Mouse (Mus musculus): ENCODE measurements at regions not wholly inside any gene's neighbourhood (a gene's known extent, or its start where the extent isn't known, plus 50 kb on each side); places are given as distances from the start of the nearest gene placed in this dataset.

DNA sequence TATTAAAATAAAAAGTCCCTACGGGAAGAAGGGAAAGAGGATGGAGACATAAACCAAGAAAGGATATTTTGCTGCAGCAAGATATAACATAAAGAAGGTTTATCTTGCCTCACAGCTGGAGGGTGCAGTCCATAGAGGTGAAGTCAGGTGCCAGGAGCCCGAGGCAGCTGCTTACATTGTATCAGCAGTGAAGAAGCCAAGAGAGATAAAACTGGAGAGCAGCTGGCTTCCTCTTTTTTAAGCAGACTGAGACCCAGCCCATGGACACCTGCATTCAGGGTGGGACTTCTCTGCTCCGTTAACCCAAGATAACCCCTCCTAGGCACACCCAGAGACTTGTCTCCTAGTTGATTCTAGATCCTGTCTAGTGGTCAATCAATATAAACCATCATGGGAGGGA, 147.6 kb downstream of the Ttc8 start:
- no peaks in the 10 kb centered on the region for H3K36me3 ChIP-seq
- no peaks in the 10 kb centered on the region for H3K27me3 ChIP-seq
- no peak overlapping the region for H3K4me3 ChIP-seq
- H3K4me1 ChIP-seq: no peaks in the 10 kb centered on the region
- H3K27ac ChIP-seq: no peak overlapping the region
- no peaks in the 10 kb centered on the region for H3K9me3 ChIP-seq
- 52% methylated on average over 3 of the region's 3 CpGs for WGBS
- no peak overlapping the region for H3K9ac ChIP-seq
- no peak overlapping the region for H3K4me2 ChIP-seq
- ATAC-seq (ENCODE audit: borderline replicate concordance, extremely low read depth, low FRiP score, low TSS enrichment): no peak

DNA sequence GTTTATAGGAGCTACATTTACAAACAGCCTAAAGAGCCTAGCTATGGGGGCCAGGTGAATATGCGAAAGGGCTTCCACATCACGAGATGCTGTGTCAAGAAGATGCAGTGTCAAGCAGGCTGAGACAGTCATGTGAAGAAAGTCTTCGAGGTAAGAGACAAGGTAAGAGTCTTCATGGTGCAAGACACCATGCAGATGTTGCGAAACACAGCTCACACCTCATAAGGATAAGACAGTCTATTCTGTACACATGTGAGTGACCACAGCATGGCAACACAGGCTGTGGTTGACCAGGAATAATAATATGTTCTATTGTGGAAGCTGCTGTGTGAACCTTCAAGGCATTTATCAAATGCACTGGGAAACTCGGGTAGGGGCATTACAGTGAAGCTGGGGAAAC, 153.4 kb downstream of the Ttc8 start:
- H3K4me2 ChIP-seq: no peak overlapping the region
- H3K36me3 ChIP-seq: no peaks in the 10 kb centered on the region
- H3K9me3 ChIP-seq: no peaks in the 10 kb centered on the region
- no peak for ATAC-seq (ENCODE audit: borderline replicate concordance, extremely low read depth, low FRiP score, low TSS enrichment)
- no peaks in the 10 kb centered on the region for H3K4me1 ChIP-seq
- no peak overlapping the region for H3K27ac ChIP-seq
- H3K9ac ChIP-seq: no peak overlapping the region
- H3K4me3 ChIP-seq: no peak overlapping the region
- no peaks in the 10 kb centered on the region for H3K27me3 ChIP-seq
- WGBS: 78% methylated on average over 5 of the region's 5 CpGs

DNA sequence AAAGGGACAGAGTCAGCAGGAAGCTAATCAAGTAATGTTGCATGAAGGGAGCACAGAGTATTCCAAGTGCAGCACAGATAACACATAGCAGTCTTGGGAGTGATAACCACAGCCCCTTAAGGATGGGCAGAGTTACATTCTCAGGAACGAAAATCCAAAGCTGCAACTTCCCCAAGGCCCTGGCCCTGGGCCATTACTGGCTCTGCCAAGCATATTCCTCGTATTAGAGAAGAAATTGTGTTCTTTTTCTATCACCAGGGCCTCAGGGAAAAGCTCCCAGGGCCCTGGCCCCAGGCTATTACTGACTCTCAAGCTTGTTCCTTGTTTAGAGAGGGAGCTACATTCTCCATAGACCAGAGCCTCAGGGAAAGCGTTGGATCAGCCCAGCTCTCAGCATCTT, 157.0 kb downstream of the Ttc8 start:
- no peak overlapping the region for H3K9ac ChIP-seq
- no peak overlapping the region for H3K4me2 ChIP-seq
- WGBS: 30% methylated on average over 3 of the region's 3 CpGs
- no peaks in the 10 kb centered on the region for H3K36me3 ChIP-seq
- ATAC-seq (ENCODE audit: borderline replicate concordance, extremely low read depth, low FRiP score, low TSS enrichment): no peak
- no peaks in the 10 kb centered on the region for H3K27me3 ChIP-seq
- H3K9me3 ChIP-seq: no peaks in the 10 kb centered on the region
- no peaks in the 10 kb centered on the region for H3K4me1 ChIP-seq
- H3K27ac ChIP-seq: no peak overlapping the region
- H3K4me3 ChIP-seq: no peak overlapping the region

DNA sequence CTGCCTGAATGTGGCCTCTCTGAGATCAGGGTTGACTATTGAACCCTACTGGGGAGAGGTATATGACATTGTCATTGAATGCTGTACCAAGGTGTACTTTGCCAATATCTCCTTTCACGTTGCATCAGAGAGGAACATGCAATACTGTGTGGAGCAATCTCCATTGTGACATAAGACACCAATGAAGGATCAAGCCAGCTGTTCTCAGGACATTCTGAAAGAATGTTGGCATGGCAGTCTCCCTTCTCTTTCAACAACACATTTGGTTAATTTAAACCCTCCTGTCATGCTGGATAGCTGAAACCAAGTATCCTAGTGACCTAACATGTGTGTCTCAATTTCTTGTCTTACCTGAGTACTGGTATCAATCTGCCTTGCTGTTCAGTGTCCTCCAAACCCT, 159.5 kb downstream of the Ttc8 start:
- H3K9ac ChIP-seq: no peak overlapping the region
- H3K27ac ChIP-seq: no peak overlapping the region
- no peaks in the 10 kb centered on the region for H3K9me3 ChIP-seq
- H3K4me1 ChIP-seq: no peaks in the 10 kb centered on the region
- WGBS: 68% methylated on average over 1 of the region's 1 CpGs
- peaks cover 13% of the 10 kb centered on the region for H3K27me3 ChIP-seq
- H3K4me2 ChIP-seq: no peak overlapping the region
- ATAC-seq (ENCODE audit: borderline replicate concordance, extremely low read depth, low FRiP score, low TSS enrichment): no peak
- H3K4me3 ChIP-seq: no peak overlapping the region
- no peaks in the 10 kb centered on the region for H3K36me3 ChIP-seq

DNA sequence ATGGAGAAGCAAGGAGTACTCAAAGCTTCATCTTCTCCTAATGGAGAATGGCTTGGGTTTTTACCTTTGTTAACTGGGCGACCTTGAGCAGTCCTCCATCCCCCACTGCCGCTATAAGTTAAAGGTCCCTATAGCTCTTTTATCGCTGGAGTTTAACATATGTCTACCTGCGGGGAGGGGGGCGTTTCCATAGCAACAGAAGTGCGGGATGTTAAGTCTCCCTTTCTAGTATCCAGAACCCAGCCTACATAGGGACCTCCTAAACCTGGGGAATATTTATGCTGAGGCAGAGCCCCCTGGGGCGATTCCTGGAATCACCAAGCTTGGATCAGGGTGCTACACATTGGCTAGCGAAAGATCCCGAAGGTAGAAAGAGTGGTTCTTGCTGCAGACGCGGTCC, 163.2 kb downstream of the Ttc8 start:
- H3K9me3 ChIP-seq: no peaks in the 10 kb centered on the region
- H3K4me1 ChIP-seq: no peaks in the 10 kb centered on the region
- H3K36me3 ChIP-seq: no peaks in the 10 kb centered on the region
- 0 out of 2 replicates have a peak, but pooled peaks have one; percentile 4 for ATAC-seq (ENCODE audit: borderline replicate concordance, extremely low read depth, low FRiP score, low TSS enrichment)
- H3K27me3 ChIP-seq: peaks cover 13% of the 10 kb centered on the region
- H3K27ac ChIP-seq: no peak overlapping the region
- 45% methylated on average over 11 of the region's 11 CpGs for WGBS
- H3K4me3 ChIP-seq: no peak overlapping the region
- no peak overlapping the region for H3K9ac ChIP-seq
- H3K4me2 ChIP-seq: no peak overlapping the region

DNA sequence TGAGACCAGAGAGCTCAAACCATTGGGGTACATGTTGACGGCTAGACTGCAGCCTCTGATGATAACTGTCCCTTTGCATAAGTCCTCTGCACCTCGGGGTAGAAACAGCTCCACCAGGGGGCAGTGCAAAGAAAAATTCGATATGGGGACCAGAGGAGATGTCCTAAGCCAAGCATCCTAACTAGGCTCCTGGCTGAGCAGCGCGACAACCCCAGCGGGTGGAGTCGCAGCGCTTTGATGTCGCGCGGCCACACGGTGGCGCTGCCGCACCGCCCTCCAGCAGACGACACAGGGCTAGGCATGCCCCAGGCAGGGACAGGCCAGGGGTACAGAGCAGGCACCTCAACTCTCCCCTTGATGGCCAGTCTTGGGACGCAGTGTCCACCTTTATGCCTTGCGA, 163.8 kb downstream of the Ttc8 start:
- H3K4me3 ChIP-seq: no peak overlapping the region
- H3K27me3 ChIP-seq: peaks cover 13% of the 10 kb centered on the region
- no peak overlapping the region for H3K9ac ChIP-seq
- H3K4me1 ChIP-seq: no peaks in the 10 kb centered on the region
- H3K36me3 ChIP-seq: no peaks in the 10 kb centered on the region
- peak; percentile 88 for ATAC-seq (ENCODE audit: borderline replicate concordance, extremely low read depth, low FRiP score, low TSS enrichment)
- H3K4me2 ChIP-seq: no peak overlapping the region
- H3K27ac ChIP-seq: no peak overlapping the region
- 5% methylated on average over 18 of the region's 18 CpGs for WGBS
- no peaks in the 10 kb centered on the region for H3K9me3 ChIP-seq

DNA sequence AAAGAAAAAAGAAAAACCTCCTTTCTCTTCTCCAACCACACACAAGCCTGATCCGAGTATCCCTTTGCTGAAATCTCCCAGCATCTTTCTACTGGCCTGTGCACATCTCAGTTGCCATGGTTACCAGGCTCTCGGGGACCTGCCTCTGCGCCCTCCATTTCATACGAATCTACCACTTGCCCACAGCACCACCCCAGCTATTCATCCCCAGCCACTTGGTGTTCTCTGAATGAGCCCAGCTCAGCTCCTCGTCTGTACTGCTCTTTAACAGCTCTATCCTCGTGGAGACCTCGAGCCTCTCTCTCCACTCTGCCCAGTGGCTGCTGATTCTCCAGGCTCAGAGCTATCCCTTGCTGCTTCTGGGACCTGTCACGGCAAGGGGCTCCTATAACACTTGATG, 166.9 kb downstream of the Ttc8 start:
- H3K9me3 ChIP-seq: no peaks in the 10 kb centered on the region
- H3K9ac ChIP-seq: no peak overlapping the region
- no peaks in the 10 kb centered on the region for H3K36me3 ChIP-seq
- H3K4me3 ChIP-seq: no peak overlapping the region
- H3K4me1 ChIP-seq: no peaks in the 10 kb centered on the region
- WGBS: 41% methylated on average over 8 of the region's 8 CpGs
- H3K4me2 ChIP-seq: no peak overlapping the region
- peaks cover 13% of the 10 kb centered on the region for H3K27me3 ChIP-seq
- ATAC-seq (ENCODE audit: borderline replicate concordance, extremely low read depth, low FRiP score, low TSS enrichment): no peak
- no peak overlapping the region for H3K27ac ChIP-seq

DNA sequence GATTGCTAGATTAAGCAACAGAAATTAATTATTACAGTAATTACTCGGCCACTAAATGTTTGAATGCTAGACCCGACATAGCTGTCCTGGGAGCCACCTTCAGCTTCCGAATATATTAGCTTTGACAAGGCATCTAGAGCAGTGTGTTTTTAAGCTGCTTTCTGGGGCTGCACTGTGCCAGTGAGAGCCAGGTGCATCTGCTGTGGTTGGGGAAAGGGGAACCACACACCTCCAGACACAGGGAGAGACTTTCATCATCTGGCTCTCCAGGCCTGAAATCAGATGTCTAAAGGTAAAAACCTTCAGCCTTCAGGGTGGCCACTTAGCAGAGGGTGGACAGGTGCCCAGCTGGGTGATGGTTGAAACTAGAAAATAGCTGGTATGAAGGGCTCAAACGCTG, 171.4 kb downstream of the Ttc8 start:
- Histone ChIP-seq H3K9ac (no peak overlapping the region), H3K27me3 (no peaks in the 10 kb centered on the region), H3K4me1 (no peaks in the 10 kb centered on the region), H3K4me2 (no peak overlapping the region), H3K4me3 (no peak overlapping the region), H3K9me3 (no peaks in the 10 kb centered on the region), H3K27ac (no peak overlapping the region), H3K36me3 (no peaks in the 10 kb centered on the region)
- WGBS: 71% methylated on average over 4 of the region's 4 CpGs
- ATAC-seq (ENCODE audit: borderline replicate concordance, extremely low read depth, low FRiP score, low TSS enrichment): no peak

DNA sequence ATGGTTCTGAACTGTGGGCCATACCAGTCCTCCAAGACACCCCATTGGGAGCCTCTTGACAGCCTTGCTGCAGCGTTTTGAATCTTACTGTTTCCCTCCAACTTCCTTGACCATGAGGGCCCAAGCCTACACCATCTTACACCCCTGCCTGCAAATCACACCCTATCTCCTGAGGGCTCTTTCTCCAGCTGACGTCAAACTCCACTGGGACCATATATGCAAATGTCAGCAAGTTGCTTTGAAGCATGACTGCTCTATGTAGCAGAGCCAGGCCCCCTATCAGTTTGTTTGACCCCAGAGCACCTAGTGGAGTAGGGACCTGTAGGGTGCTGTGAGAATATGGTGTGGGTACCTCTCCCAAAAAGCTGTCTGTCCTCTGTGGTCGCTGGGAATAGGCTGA, 172.8 kb downstream of the Ttc8 start:
- no peak overlapping the region for H3K9ac ChIP-seq
- no peaks in the 10 kb centered on the region for H3K27me3 ChIP-seq
- WGBS: 56% methylated on average over 3 of the region's 3 CpGs
- H3K4me2 ChIP-seq: no peak overlapping the region
- H3K9me3 ChIP-seq: no peaks in the 10 kb centered on the region
- H3K4me1 ChIP-seq: no peaks in the 10 kb centered on the region
- H3K36me3 ChIP-seq: no peaks in the 10 kb centered on the region
- no peak overlapping the region for H3K4me3 ChIP-seq
- H3K27ac ChIP-seq: no peak overlapping the region
- no peak for ATAC-seq (ENCODE audit: borderline replicate concordance, extremely low read depth, low FRiP score, low TSS enrichment)

DNA sequence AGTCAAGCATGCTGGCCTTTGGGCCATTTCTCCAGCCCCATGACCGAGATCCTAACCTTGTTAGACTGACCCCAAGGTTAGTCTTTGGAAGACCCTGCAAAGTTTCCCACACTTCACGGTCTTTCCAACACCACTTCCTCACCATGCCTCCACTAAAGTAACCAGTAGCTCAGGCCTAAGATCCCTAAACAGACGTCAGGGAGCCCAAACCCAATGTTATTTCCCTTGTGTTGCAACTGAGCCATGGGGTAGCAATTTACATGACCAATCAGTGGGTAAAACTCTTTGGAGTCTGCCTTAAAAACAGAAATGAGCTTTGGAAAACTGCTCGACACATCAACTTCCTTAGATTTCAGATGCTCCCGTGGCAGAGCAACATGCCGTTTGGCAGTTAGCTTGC, 173.6 kb downstream of the Ttc8 start:
- Histone ChIP-seq H3K9me3 (no peaks in the 10 kb centered on the region), H3K36me3 (no peaks in the 10 kb centered on the region), H3K9ac (no peak overlapping the region), H3K27ac (no peak overlapping the region), H3K4me2 (no peak overlapping the region), H3K27me3 (no peaks in the 10 kb centered on the region), H3K4me3 (no peak overlapping the region), H3K4me1 (no peaks in the 10 kb centered on the region)
- no peak for ATAC-seq (ENCODE audit: borderline replicate concordance, extremely low read depth, low FRiP score, low TSS enrichment)
- 77% methylated on average over 6 of the region's 6 CpGs for WGBS

DNA sequence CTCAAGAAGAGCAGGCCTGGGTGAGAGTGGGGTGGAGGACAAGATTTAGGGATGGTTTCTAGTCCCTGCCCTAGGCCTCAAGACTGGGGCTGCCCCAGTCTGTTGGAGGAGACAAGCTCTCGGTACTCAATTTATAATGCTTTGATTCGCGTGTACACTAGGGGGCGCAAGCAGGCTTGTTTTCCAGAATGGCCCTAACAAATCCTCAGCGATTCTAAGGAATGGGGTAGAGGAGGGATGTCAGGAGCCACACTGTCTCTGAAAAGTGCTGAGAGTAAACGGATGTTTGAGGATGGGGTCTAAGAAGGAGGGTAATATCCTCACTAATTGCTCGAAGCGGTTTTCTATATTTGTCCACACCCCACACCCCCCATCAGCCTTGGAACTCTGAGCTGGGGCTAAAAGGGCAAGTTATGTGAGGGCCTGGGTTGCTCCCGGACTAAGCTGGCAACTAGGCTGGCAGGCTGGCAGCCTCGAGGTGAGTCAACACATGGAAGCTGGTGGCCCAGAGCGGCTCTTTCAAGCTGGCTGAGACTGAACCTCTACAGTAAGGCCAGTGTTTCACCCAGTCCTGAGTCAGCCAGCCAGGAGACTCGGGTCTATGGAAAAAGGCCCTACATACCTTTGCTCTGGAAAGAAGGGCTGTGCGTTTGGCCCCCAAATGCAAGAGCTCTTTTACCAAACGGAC, 176.7 kb downstream of the Ttc8 start:
- Histone ChIP-seq H3K9me3 (no peaks in the 10 kb centered on the region), H3K27me3 (no peaks in the 10 kb centered on the region), H3K9ac (no peak overlapping the region), H3K4me2 (no peak overlapping the region), H3K27ac (peak overlapping the region; percentile 58), H3K4me1 (no peaks in the 10 kb centered on the region), H3K36me3 (no peaks in the 10 kb centered on the region), H3K4me3 (no peak overlapping the region)
- WGBS: 26% methylated on average over 14 of the region's 14 CpGs
- ATAC-seq (ENCODE audit: borderline replicate concordance, extremely low read depth, low FRiP score, low TSS enrichment): peak; percentile 62; the same call in 1 of the 2 replicates

DNA sequence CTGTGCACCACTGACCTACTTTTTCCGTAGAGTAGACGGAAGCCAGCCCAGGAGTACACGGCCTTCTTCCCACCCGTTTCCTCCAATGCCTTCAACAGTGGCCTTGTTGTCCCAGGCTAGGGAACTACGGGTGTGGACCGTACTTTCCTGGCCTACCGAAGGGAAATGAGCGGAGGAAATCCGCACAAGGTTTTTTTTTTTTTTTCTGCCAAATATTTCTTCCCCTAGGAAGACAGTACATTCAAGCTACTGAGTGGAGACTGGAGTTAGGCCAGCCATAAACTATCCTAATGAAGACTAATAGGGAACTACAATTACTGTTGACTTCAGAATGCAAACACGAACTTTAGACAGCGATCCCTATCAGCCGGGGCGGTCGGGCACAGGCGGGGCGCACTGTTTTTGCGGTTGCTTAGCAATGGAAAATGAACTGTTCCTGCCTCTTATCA, 177.3 kb downstream of the Ttc8 start:
- no peak overlapping the region for H3K4me3 ChIP-seq
- ATAC-seq (ENCODE audit: borderline replicate concordance, extremely low read depth, low FRiP score, low TSS enrichment): peak; percentile 57; the same call in 1 of the 2 replicates
- no peaks in the 10 kb centered on the region for H3K4me1 ChIP-seq
- no peak overlapping the region for H3K4me2 ChIP-seq
- H3K36me3 ChIP-seq: no peaks in the 10 kb centered on the region
- WGBS: 65% methylated on average over 17 of the region's 17 CpGs
- no peak overlapping the region for H3K9ac ChIP-seq
- no peaks in the 10 kb centered on the region for H3K27me3 ChIP-seq
- no peaks in the 10 kb centered on the region for H3K9me3 ChIP-seq
- peak overlapping the region; percentile 58 for H3K27ac ChIP-seq

DNA sequence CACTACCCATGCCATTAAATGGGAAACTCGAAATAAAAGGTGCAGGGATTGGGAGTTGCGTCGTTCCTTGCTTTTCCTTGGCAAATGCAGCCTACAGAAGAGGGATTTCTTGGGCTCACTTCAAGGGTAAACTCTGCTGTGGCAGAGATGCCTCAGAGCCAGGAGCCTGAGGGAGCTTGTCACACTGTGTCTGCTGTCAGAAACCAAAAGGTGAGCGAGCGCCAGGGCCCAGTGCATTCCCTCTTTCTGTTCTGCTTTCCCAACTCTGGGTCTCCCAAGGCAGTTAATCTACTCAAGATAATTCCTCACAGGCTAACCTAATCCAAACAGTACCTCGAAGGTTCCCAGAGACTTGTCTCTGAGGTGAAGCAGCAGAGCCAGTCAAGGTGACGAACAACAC, 179.5 kb downstream of the Ttc8 start:
- Histone ChIP-seq H3K27ac (no peak overlapping the region), H3K4me1 (no peaks in the 10 kb centered on the region), H3K27me3 (no peaks in the 10 kb centered on the region), H3K9me3 (no peaks in the 10 kb centered on the region), H3K4me3 (no peak overlapping the region), H3K36me3 (no peaks in the 10 kb centered on the region), H3K4me2 (no peak overlapping the region), H3K9ac (no peak overlapping the region)
- ATAC-seq (ENCODE audit: borderline replicate concordance, extremely low read depth, low FRiP score, low TSS enrichment): no peak
- 61% methylated on average over 7 of the region's 7 CpGs for WGBS

Measured in lung, embryonic 15.5 days (tissue).